25 mouse cellular contexts compared by ENCODE assay signal in genomic region chr6:126395015-126395414, GRCm38 (mm10).
"Had no signal": no experiment of that assay in that cellular context is flagged by ENCODE, and none has a peak within 500 bp of the region (broad histone marks: within the 10 kb centered on the region; RNA-seq: fewer than 3 reads in every experiment).

No protein-coding gene starts in this region.

- H3K4me2 ChIP-seq: heart, embryonic 11.5 days; heart, embryonic 13.5 days; heart, embryonic 15.5 days; hindbrain, embryonic 13.5 days; hindbrain, embryonic 15.5 days; limb, embryonic 13.5 days; limb, embryonic 15.5 days; liver, embryonic 12.5 days had no signal

- H3K27ac ChIP-seq: heart, adult 2 months; heart, embryonic 13.5 days; heart, embryonic 15.5 days; hindbrain, embryonic 13.5 days; hindbrain, embryonic 15.5 days; hindbrain, postnatal 0 days; kidney, postnatal 0 days; limb, embryonic 13.5 days; limb, embryonic 15.5 days; liver, embryonic 12.5 days; liver, embryonic 14.5 days had no signal

- H3K36me3 ChIP-seq: heart, embryonic 13.5 days; heart, embryonic 15.5 days; hindbrain, embryonic 13.5 days; hindbrain, embryonic 15.5 days; kidney, embryonic 15.5 days; limb, embryonic 13.5 days; limb, embryonic 15.5 days; liver, embryonic 12.5 days had no signal

- H3K4me3 ChIP-seq: heart, adult 2 months; heart, embryonic 13.5 days; heart, embryonic 15.5 days; hindbrain, embryonic 13.5 days; hindbrain, embryonic 15.5 days; kidney, embryonic 15.5 days; limb, embryonic 13.5 days; limb, embryonic 15.5 days; liver, embryonic 12.5 days had no signal

- DNase-seq: gastrocnemius, postnatal 14 days; gastrocnemius, postnatal 36 days; heart, adult 11 months; heart, adult 2 months; heart, postnatal 14 days; heart, postnatal 36 days; kidney, adult 11 months; kidney, adult 2 months; kidney, adult 9 months; kidney, postnatal 14 days; kidney, postnatal 36 days; layer of hippocampus, postnatal 36 days; left cerebral cortex, postnatal 4 days had no signal

- H3K9ac ChIP-seq: heart, embryonic 13.5 days; heart, embryonic 15.5 days; hindbrain, embryonic 13.5 days; hindbrain, embryonic 15.5 days; kidney, embryonic 15.5 days; limb, embryonic 13.5 days; limb, embryonic 15.5 days; liver, embryonic 12.5 days; liver, embryonic 14.5 days had no signal

- H3K4me1 ChIP-seq: heart, embryonic 15.5 days; limb, embryonic 15.5 days; liver, embryonic 12.5 days had no signal

- ATAC-seq: hindbrain, postnatal 0 days; liver, embryonic 12.5 days had no signal

- H3K27me3 ChIP-seq: heart, embryonic 13.5 days; heart, embryonic 15.5 days; hindbrain, embryonic 13.5 days; hindbrain, embryonic 15.5 days; liver, embryonic 12.5 days had no signal

- H3K9me3 ChIP-seq: heart, embryonic 13.5 days; heart, embryonic 15.5 days; hindbrain, embryonic 13.5 days; hindbrain, embryonic 15.5 days; kidney, embryonic 15.5 days; limb, embryonic 13.5 days; limb, embryonic 15.5 days; liver, embryonic 12.5 days had no signal
